Comparison of ENCODE assay signal across 8 mouse cellular contexts in genomic region chr7:99139841-99140491, GRCm38 (mm10). TPM values are rescaled to one million over a fixed set of nuclear protein-coding genes. Genes with fewer than 3 reads are reported as not detected.
DNase-seq lines count a peak whose midpoint lies in the region; ATAC-seq and TF ChIP-seq lines count a peak whose summit lies in the region.

No protein-coding gene starts in this region.

- no peaks in the 10 kb centered on the region for H3K27me3 ChIP-seq in CH12.LX (replicated peaks)
- H3K27me3 ChIP-seq in embryonic facial prominence, embryonic 14.5 days (replicated peaks; ENCODE audit: control insufficient read depth, insufficient read depth, low read length), result no peaks in the 10 kb centered on the region
- no peaks in the 10 kb centered on the region for H3K27me3 ChIP-seq in kidney, embryonic 16.5 days (ENCODE audit: insufficient read depth, low read length)
- H3K27me3 ChIP-seq in midbrain, embryonic 13.5 days, result no peaks in the 10 kb centered on the region

- WGBS in embryonic facial prominence, embryonic 14.5 days, result under 1% methylated on average over 13 of the region's 13 CpGs
- WGBS in kidney, embryonic 16.5 days, result under 1% methylated on average over 13 of the region's 13 CpGs
- under 1% methylated on average over 13 of the region's 13 CpGs for WGBS in midbrain, embryonic 13.5 days

- peaks cover 8 to 47% of the 10 kb centered on the region in 2 experiments; a peak in 3 of 4 replicates for H3K4me1 ChIP-seq in CH12.LX (ENCODE audit: control insufficient read depth in 1 of 2, insufficient read depth in 2 of 2)
- H3K4me1 ChIP-seq in embryonic facial prominence, embryonic 14.5 days (ENCODE audit: control insufficient read depth, insufficient read depth, low read length), result peaks cover 7% of the 10 kb centered on the region
- peaks cover 20% of the 10 kb centered on the region for H3K4me1 ChIP-seq in kidney, embryonic 16.5 days (ENCODE audit: insufficient read depth, low read length)
- H3K4me1 ChIP-seq in midbrain, embryonic 13.5 days (replicated peaks), result peaks cover 23% of the 10 kb centered on the region

- dilution Hi-C loops in CH12.LX (cut with MboI; ENCODE audit: extremely low pct_ligation_motif_present, extremely low pct_unique_long_range_greater_than_20kb, low sequenced_read_pairs), result no loop called here

- peak; percentile 18 to 30 for DNase-seq in cerebellum, postnatal 36 days
- no peak for DNase-seq in CH12.LX (ENCODE audit: extremely low read depth)
- peak; percentile 47 for DNase-seq in embryonic facial prominence, embryonic 14.5 days (ENCODE audit: low spot score)
- no peak for DNase-seq in right cerebral cortex, postnatal 25 days
- DNase-seq in adrenal gland, postnatal 10 days, result no peak

- peaks cover 0 to 27% of the 10 kb centered on the region in 2 experiments for H3K36me3 ChIP-seq in CH12.LX (replicated peaks in 1 of 2; ENCODE audit: control insufficient read depth in 1 of 2, insufficient read depth in 1 of 2, low read length in 1 of 2)
- H3K36me3 ChIP-seq in embryonic facial prominence, embryonic 14.5 days (ENCODE audit: control insufficient read depth, insufficient read depth, low read length), result no peaks in the 10 kb centered on the region
- H3K36me3 ChIP-seq in kidney, embryonic 16.5 days (ENCODE audit: insufficient read depth, low read length), result peaks cover 3% of the 10 kb centered on the region; the same call in 1 of the 2 replicates
- H3K36me3 ChIP-seq in midbrain, embryonic 13.5 days, result no peaks in the 10 kb centered on the region

- H3K79me2 ChIP-seq in CH12.LX (replicated peaks; ENCODE audit: control insufficient read depth, extremely low read depth, insufficient read depth, poor library complexity, severe bottlenecking), result peaks cover 11% of the 10 kb centered on the region

- no peak for TF ChIP-seq EP300 in CH12.LX (IDR thresholded peaks at IDR 0.05; ENCODE audit: low read length)

- in situ Hi-C loops in CH12.LX (cut with MboI; ENCODE audit: low pct_ligation_motif_present, low pct_unique_long_range_greater_than_20kb, low sequenced_read_pairs), result no loop called here

- H3K4me3 ChIP-seq in CH12.LX (replicated peaks in 1 of 3; ENCODE audit: low read depth in 2 of 3, low read length in 2 of 3, poor library complexity in 1 of 3), result peak overlapping the region; percentile 92 to 97 (median 96)
- peak overlapping the region; percentile 90 for H3K4me3 ChIP-seq in embryonic facial prominence, embryonic 14.5 days (ENCODE audit: low read depth, low read length)
- H3K4me3 ChIP-seq in kidney, embryonic 16.5 days (ENCODE audit: low read length), result peak overlapping the region; percentile 97
- peak overlapping the region; percentile 95 for H3K4me3 ChIP-seq in midbrain, embryonic 13.5 days (replicated peaks)

- TF ChIP-seq RAD21 in CH12.LX (IDR thresholded peaks at IDR 0.05; ENCODE audit: low read depth, low read length), result no peak

- peak overlapping the region; percentile 83 for H3K9ac ChIP-seq in CH12.LX (ENCODE audit: insufficient read depth, low read depth)
- H3K9ac ChIP-seq in embryonic facial prominence, embryonic 14.5 days (ENCODE audit: low read depth, low read length), result peak overlapping the region; percentile 83
- peak overlapping the region; percentile 93 for H3K9ac ChIP-seq in kidney, embryonic 16.5 days (replicated peaks; ENCODE audit: low read length)
- peak overlapping the region; percentile 93 for H3K9ac ChIP-seq in midbrain, embryonic 13.5 days (replicated peaks)

- TF ChIP-seq CTCF in CH12.LX (conservative IDR thresholded peaks at IDR 0.05 in 1 of 2, IDR thresholded peaks at IDR 0.05 in 1 of 2; ENCODE audit: low read depth in 2 of 2, low read length in 2 of 2), result no peak

- peaks cover 10% of the 10 kb centered on the region for H3K9me3 ChIP-seq in CH12.LX (replicated peaks; ENCODE audit: low read length)
- H3K9me3 ChIP-seq in embryonic facial prominence, embryonic 14.5 days (ENCODE audit: control insufficient read depth, low read length), result no peaks in the 10 kb centered on the region
- H3K9me3 ChIP-seq in kidney, embryonic 16.5 days (ENCODE audit: low read length), result 0 out of 2 replicates have a peak, but pooled peaks cover 3% of the 10 kb centered on the region
- H3K9me3 ChIP-seq in midbrain, embryonic 13.5 days, result 0 out of 2 replicates have a peak, but pooled peaks cover 5% of the 10 kb centered on the region

- H3K27ac ChIP-seq in CH12.LX (ENCODE audit: insufficient read depth, low read depth), result no peak overlapping the region
- peak overlapping the region; percentile 83 for H3K27ac ChIP-seq in embryonic facial prominence, embryonic 14.5 days (replicated peaks; ENCODE audit: low read depth, low read length)
- peak overlapping the region; percentile 88 for H3K27ac ChIP-seq in kidney, embryonic 16.5 days (ENCODE audit: low read length)
- no peak overlapping the region for H3K27ac ChIP-seq in midbrain, embryonic 13.5 days

- no peak for ATAC-seq in cerebellum, adult (ENCODE audit: insufficient number of reproducible peaks, low FRiP score, low TSS enrichment)
- no peak for ATAC-seq in embryonic facial prominence, embryonic 14.5 days (ENCODE audit: low read depth)
- ATAC-seq in kidney, embryonic 16.5 days (ENCODE audit: low FRiP score, low TSS enrichment), result no peak
- ATAC-seq in midbrain, embryonic 13.5 days, result no peak

- peak overlapping the region; percentile 31 for H3K4me2 ChIP-seq in CH12.LX (ENCODE audit: insufficient read depth, low read depth, poor library complexity, severe bottlenecking)
- peak overlapping the region; percentile 81 for H3K4me2 ChIP-seq in embryonic facial prominence, embryonic 14.5 days (ENCODE audit: low read depth, low read length)
- H3K4me2 ChIP-seq in kidney, embryonic 16.5 days (replicated peaks; ENCODE audit: low read depth, low read length), result peak overlapping the region; percentile 91
- peak overlapping the region; percentile 76 for H3K4me2 ChIP-seq in midbrain, embryonic 13.5 days (replicated peaks)

- TF ChIP-seq POLR2A in CH12.LX (IDR thresholded peaks at IDR 0.05; ENCODE audit: low read depth, low read length), result no peak

TF ChIP-seq in CH12.LX, 34 proteins besides CTCF, POLR2A, EP300 and RAD21:
- TF ChIP-seq ELF1 (IDR thresholded peaks at IDR 0.05; ENCODE audit: low read depth, low read length), result no peak
- peak; percentile 39; the same call in 1 of the 2 replicates for TF ChIP-seq BHLHE40 (IDR thresholded peaks at IDR 0.05; ENCODE audit: low read depth, low read length)

RNA-seq across cellular contexts. Expression of gene Uvrag, which starts 1.0 kb away (rescaled TPM):
- total RNA-seq in CH12.LX (2012; rRNA removed) (20.6 and 23.3 TPM in 2 replicates), CH12.LX (2014; rRNA removed) (37.5 and 39.1 TPM in 2 replicates)
- 47.4 and 61.6 TPM in 2 replicates for polyA plus RNA-seq in CH12.LX (2012; ENCODE audit: insufficient read length, low read depth)
- 16.5 and 18.2 TPM in 2 replicates for polyA plus RNA-seq in embryonic facial prominence, embryonic 14.5 days (2014; fragmentation: Nextera tagmentation; extraction: Ambion mirVana)
- 16.6 and 18.7 TPM in 2 replicates for polyA plus RNA-seq in kidney, embryonic 16.5 days (2015; fragmentation: Nextera tagmentation; extraction: Ambion mirVana)
- 13.1 and 16.3 TPM in 2 replicates for polyA plus RNA-seq in midbrain, embryonic 13.5 days (2015; fragmentation: Nextera tagmentation; extraction: Ambion mirVana)
- total RNA-seq in adrenal gland, postnatal 10 days (2021), result 10 to 100 TPM; 31.8 to 38.0 TPM

RNA-seq across cellular contexts. Expression of gene Dgat2, which starts 42.6 kb away (rescaled TPM):
- total RNA-seq in CH12.LX (2012; rRNA removed) (1.2 and 1.7 TPM in 2 replicates), CH12.LX (2014; rRNA removed) (1.4 and 2.8 TPM in 2 replicates)
- polyA plus RNA-seq in CH12.LX (2012; ENCODE audit: insufficient read length, low read depth), result 1.4 and 1.6 TPM in 2 replicates
- 33.4 and 38.6 TPM in 2 replicates for polyA plus RNA-seq in embryonic facial prominence, embryonic 14.5 days (2014; fragmentation: Nextera tagmentation; extraction: Ambion mirVana)
- polyA plus RNA-seq in kidney, embryonic 16.5 days (2015; fragmentation: Nextera tagmentation; extraction: Ambion mirVana), result 41.6 and 43.4 TPM in 2 replicates
- polyA plus RNA-seq in midbrain, embryonic 13.5 days (2015; fragmentation: Nextera tagmentation; extraction: Ambion mirVana), result 11.1 and 12.8 TPM in 2 replicates
- total RNA-seq in adrenal gland, postnatal 10 days (2021), result 100 to 1,000 TPM; 492 to 561 TPM

Comparison
In these comparisons a context has a peak if more than half of its experiments do, and no peak if none do; other contexts are left out.
1. DNase-seq: peak in cerebellum, postnatal 36 days (2 of 2) and embryonic facial prominence, embryonic 14.5 days (single experiment); none in CH12.LX (single experiment), right cerebral cortex, postnatal 25 days (single experiment) and adrenal gland, postnatal 10 days (single experiment).
2. H3K27ac ChIP-seq: peak in embryonic facial prominence, embryonic 14.5 days (single experiment) and kidney, embryonic 16.5 days (single experiment); none in CH12.LX (single experiment) and midbrain, embryonic 13.5 days (single experiment).
3. H3K4me2 ChIP-seq: peak in every context shown above with its lines; median percentile 91 in kidney, embryonic 16.5 days; 81 in embryonic facial prominence, embryonic 14.5 days; 76 in midbrain, embryonic 13.5 days; 31 in CH12.LX.
4. Peak in every context shown above with its lines, with median percentiles within 50 percentile points of each other: H3K4me3 ChIP-seq and H3K9ac ChIP-seq.